Mouse (Mus musculus) small intestine, adult 2 months (tissue): ENCODE data around the gene Nme3.

Experiments used
- CTCF ChIP-seq: fragments of 200-500 bp; IDR thresholded peaks from 2 replicates; pipeline ENCODE4 v1.5.1; 2012; ENCODE audit warnings: low read depth, mild to moderate bottlenecking, control low read depth, inconsistent platforms, low read length, moderate library complexity, mixed read lengths; ENCODE audit not compliant: insufficient replicate concordance, insufficient read length; ENCODE audit errors: extremely low read depth
- POLR2A ChIP-seq: fragments of 200-500 bp; IDR thresholded peaks from 2 replicates; pipeline ENCODE4 v1.6.1; 2012; ENCODE audit warnings: low read depth, mild to moderate bottlenecking, control low read depth, inconsistent platforms, low read length, moderate library complexity

GRCm38 (mm10) chr17:24935666-24936065 lies 39.4 kb downstream of the Nme3 start:
- TF ChIP-seq POLR2A (no peak), CTCF (no peak)
